Mouse (Mus musculus) CD8-positive naive resting alpha-beta T cell, adult 57 days (primary cell): Measurements from ENCODE around the gene Tinagl1. TPM values are rescaled to one million over a fixed set of nuclear protein-coding genes. Genes with fewer than 3 reads are reported as not detected.

Experiments used
- total RNA-seq: library from RNA; stranded (reverse); gene quantifications from one replicate; pipeline ENCODE4 v1.2.4, GENCODE M21; 2023

Gene Tinagl1
- total RNA-seq, result not detected

GRCm38 (mm10) chr4:130175072-130175711 lies at the start of gene Tinagl1:
Gene Tinagl1, minus strand, starts transcription at chr4:130175122.

GRCm38 (mm10) chr4:130222179-130222578 lies 47.3 kb upstream of the Tinagl1 start, which contains the start of gene Gm853:
Gene Gm853, minus strand, starts transcription at chr4:130222401.

GRCm38 (mm10) chr4:130139214-130139492 lies 35.8 kb downstream of the Tinagl1 start, which contains the start of gene Hcrtr1:
Gene Hcrtr1, minus strand, starts transcription at chr4:130139359.

Other genes with a start within 250 kb of the Tinagl1 start
- not detected for gene Spocd1, start 245.9 kb downstream of the Tinagl1 start, total RNA-seq
- gene Adgrb2, start 190.3 kb downstream of the Tinagl1 start, total RNA-seq, result 3.5 TPM
- gene Col16a1, start 127.3 kb downstream of the Tinagl1 start, total RNA-seq, result not detected
- gene Pef1, start 72.6 kb downstream of the Tinagl1 start, total RNA-seq, result 33.5 TPM
- not detected for gene Hcrtr1, start 35.8 kb downstream of the Tinagl1 start, total RNA-seq
- not detected for gene Gm853, start 47.3 kb upstream of the Tinagl1 start, total RNA-seq
- not detected for gene Serinc2, start 104.1 kb upstream of the Tinagl1 start, total RNA-seq
- gene Fabp3, start 133.5 kb upstream of the Tinagl1 start, total RNA-seq, result not detected
- not detected for gene Gm10570, start 133.6 kb upstream of the Tinagl1 start, total RNA-seq
- 25.7 TPM for gene Zcchc17, start 184.8 kb upstream of the Tinagl1 start, total RNA-seq
- 67.8 TPM for gene Snrnp40, start 185.0 kb upstream of the Tinagl1 start, total RNA-seq